Mouse (Mus musculus): ENCODE results near the gene Tyrobp. TPM values are rescaled to one million over a fixed set of nuclear protein-coding genes. Genes with fewer than 3 reads are reported as not detected.

The Tyrobp gene
- total RNA-seq (2017) = 1,375 and 1,494 TPM in 2 replicates

- ATAC-seq (ENCODE audit: extremely low read depth, insufficient number of reproducible peaks, low FRiP score, poor library complexity, severe bottlenecking) = peak; percentile 73
Measured at GRCm38 (mm10) chr7:30413596-30413995, at the start of gene Tyrobp. Tyrobp (plus strand) TSS chr7:30413760.

GRCm38 (mm10) chr7:30367466-30367865 is 46.1 kb upstream of the Tyrobp start:
- ATAC-seq (ENCODE audit: extremely low read depth, insufficient number of reproducible peaks, low FRiP score, poor library complexity, severe bottlenecking) = no peak

- ATAC-seq (ENCODE audit: extremely low read depth, insufficient number of reproducible peaks, low FRiP score, poor library complexity, severe bottlenecking) = peak; percentile 100
Measured at GRCm38 (mm10) chr7:30373501-30373962, 40.0 kb upstream of the Tyrobp start.

- ATAC-seq (ENCODE audit: extremely low read depth, insufficient number of reproducible peaks, low FRiP score, poor library complexity, severe bottlenecking) = no peak
Measured at GRCm38 (mm10) chr7:30380061-30380460, 33.5 kb upstream of the Tyrobp start.

- ATAC-seq (ENCODE audit: extremely low read depth, insufficient number of reproducible peaks, low FRiP score, poor library complexity, severe bottlenecking) = no peak
Measured at GRCm38 (mm10) chr7:30384106-30384505, 29.5 kb upstream of the Tyrobp start.

- ATAC-seq (ENCODE audit: extremely low read depth, insufficient number of reproducible peaks, low FRiP score, poor library complexity, severe bottlenecking) = no peak
Measured at GRCm38 (mm10) chr7:30392746-30393520, 20.6 kb upstream of the Tyrobp start.

GRCm38 (mm10) chr7:30393631-30394030 is 19.9 kb upstream of the Tyrobp start:
- ATAC-seq (ENCODE audit: extremely low read depth, insufficient number of reproducible peaks, low FRiP score, poor library complexity, severe bottlenecking) = no peak

GRCm38 (mm10) chr7:30394379-30394778 is 19.2 kb upstream of the Tyrobp start:
- peak; percentile 91 for ATAC-seq (ENCODE audit: extremely low read depth, insufficient number of reproducible peaks, low FRiP score, poor library complexity, severe bottlenecking)

GRCm38 (mm10) chr7:30394871-30395270 is 18.7 kb upstream of the Tyrobp start:
- no peak for ATAC-seq (ENCODE audit: extremely low read depth, insufficient number of reproducible peaks, low FRiP score, poor library complexity, severe bottlenecking)

GRCm38 (mm10) chr7:30399671-30400070 is 13.9 kb upstream of the Tyrobp start:
- no peak for ATAC-seq (ENCODE audit: extremely low read depth, insufficient number of reproducible peaks, low FRiP score, poor library complexity, severe bottlenecking)

GRCm38 (mm10) chr7:30402343-30402742 is 11.2 kb upstream of the Tyrobp start:
- ATAC-seq (ENCODE audit: extremely low read depth, insufficient number of reproducible peaks, low FRiP score, poor library complexity, severe bottlenecking) = no peak

- no peak for ATAC-seq (ENCODE audit: extremely low read depth, insufficient number of reproducible peaks, low FRiP score, poor library complexity, severe bottlenecking)
Measured at GRCm38 (mm10) chr7:30408639-30409038, 4.9 kb upstream of the Tyrobp start.

- ATAC-seq (ENCODE audit: extremely low read depth, insufficient number of reproducible peaks, low FRiP score, poor library complexity, severe bottlenecking) = no peak
Measured at GRCm38 (mm10) chr7:30409789-30410188, 3.8 kb upstream of the Tyrobp start.

GRCm38 (mm10) chr7:30411023-30411422 is 2.5 kb upstream of the Tyrobp start:
- no peak for ATAC-seq (ENCODE audit: extremely low read depth, insufficient number of reproducible peaks, low FRiP score, poor library complexity, severe bottlenecking)

- peak; percentile 63 for ATAC-seq (ENCODE audit: extremely low read depth, insufficient number of reproducible peaks, low FRiP score, poor library complexity, severe bottlenecking)
Measured at GRCm38 (mm10) chr7:30412735-30413147, 819 bp upstream of the Tyrobp start.

- no peak for ATAC-seq (ENCODE audit: extremely low read depth, insufficient number of reproducible peaks, low FRiP score, poor library complexity, severe bottlenecking)
Measured at GRCm38 (mm10) chr7:30417856-30418255, 4.3 kb downstream of the Tyrobp start.

GRCm38 (mm10) chr7:30419561-30420499 is 6.3 kb downstream of the Tyrobp start, which contains the start of gene Hcst:
Hcst (minus strand) TSS chr7:30419854.
- peak; percentile 45 for ATAC-seq (ENCODE audit: extremely low read depth, insufficient number of reproducible peaks, low FRiP score, poor library complexity, severe bottlenecking)

GRCm38 (mm10) chr7:30420673-30421072 is 7.1 kb downstream of the Tyrobp start:
- no peak for ATAC-seq (ENCODE audit: extremely low read depth, insufficient number of reproducible peaks, low FRiP score, poor library complexity, severe bottlenecking)

GRCm38 (mm10) chr7:30421175-30421889 is 7.8 kb downstream of the Tyrobp start, which contains the start of gene Nfkbid:
Nfkbid (plus strand) TSS chr7:30421732.
- ATAC-seq (ENCODE audit: extremely low read depth, insufficient number of reproducible peaks, low FRiP score, poor library complexity, severe bottlenecking) = peak; percentile 43

Measured in neutrophil, adult 5-6 weeks (primary cell).